In genomic region chr17:4380449-4380848, GRCm38 (mm10) we compare ENCODE assay signal across 24 mouse cellular contexts.
DNase-seq lines count a peak whose midpoint lies in the region; ATAC-seq and TF ChIP-seq lines count a peak whose summit lies in the region.
"Had no signal": no experiment of that assay in that cellular context is flagged by ENCODE, and none has a peak within 500 bp of the region (broad histone marks: within the 10 kb centered on the region; RNA-seq: fewer than 3 reads in every experiment).

No protein-coding gene starts in this region.

- no peak overlapping the region for H3K9ac ChIP-seq in liver, embryonic 11.5 days (ENCODE audit: low read depth, low read length)
- H3K9ac ChIP-seq in MEL (ENCODE audit: control insufficient read depth, low read depth, low read length, poor library complexity, severe bottlenecking) = peak overlapping the region; percentile 36
- H3K9ac ChIP-seq: embryonic facial prominence, embryonic 13.5 days; embryonic facial prominence, embryonic 15.5 days; forebrain, embryonic 12.5 days had no signal

- TF ChIP-seq CTCF in MEL (IDR thresholded peaks at IDR 0.05 in 2 of 3, conservative IDR thresholded peaks at IDR 0.05 in 1 of 3; ENCODE audit: control insufficient read depth in 1 of 3, insufficient read depth in 1 of 3, low read depth in 2 of 3, low read length in 3 of 3, poor library complexity in 1 of 3, severe bottlenecking in 1 of 3) = no peak

- no peak overlapping the region for H3K4me3 ChIP-seq in liver, embryonic 11.5 days (ENCODE audit: low read depth, low read length)
- peak overlapping the region; percentile 26 to 28 for H3K4me3 ChIP-seq in MEL (ENCODE audit: control insufficient read depth in 1 of 2, insufficient read depth in 1 of 2, low read depth in 2 of 2, low read length in 2 of 2)
- H3K4me3 ChIP-seq: embryonic facial prominence, embryonic 13.5 days; embryonic facial prominence, embryonic 15.5 days; erythroblast, embryonic 14.5 days; forebrain, embryonic 10.5 days; forebrain, embryonic 12.5 days had no signal

- WGBS in liver, embryonic 11.5 days = 82% methylated on average over 1 of the region's 1 CpGs

- no peaks in the 10 kb centered on the region; the same call in 1 of the 2 replicates for H3K27me3 ChIP-seq in liver, embryonic 11.5 days (replicated peaks; ENCODE audit: control insufficient read depth, insufficient read depth, low read length)
- no peaks in the 10 kb centered on the region for H3K27me3 ChIP-seq in MEL (ENCODE audit: control insufficient read depth in 1 of 2, insufficient read depth in 2 of 2, low read length in 2 of 2)
- H3K27me3 ChIP-seq: embryonic facial prominence, embryonic 13.5 days; embryonic facial prominence, embryonic 15.5 days; forebrain, embryonic 12.5 days had no signal

- ATAC-seq in liver, embryonic 11.5 days (replicated peaks; ENCODE audit: low FRiP score) = no peak
- peak; percentile 39; the same call in 1 of the 2 replicates for ATAC-seq in common myeloid progenitor, adult 5-6 weeks (replicated peaks; ENCODE audit: low read depth, poor library complexity, severe bottlenecking)
- ATAC-seq in frontal cortex, adult (ENCODE audit: low TSS enrichment) = no peak
- ATAC-seq: activated CD4-positive, CD25-positive, alpha-beta regulatory T cell, adult 4 months; forebrain, embryonic 14.5 days; forebrain, embryonic 16.5 days; Patski had no signal

- no peak for TF ChIP-seq EP300 in MEL (IDR thresholded peaks at IDR 0.05; ENCODE audit: low read depth in 1 of 2, low read length in 2 of 2)

- 0 out of 2 replicates have a peak overlapping the region, but pooled peaks have one; percentile 53 for H3K27ac ChIP-seq in liver, embryonic 11.5 days (ENCODE audit: low read depth, low read length)
- H3K27ac ChIP-seq in MEL (ENCODE audit: control insufficient read depth, low read depth, low read length) = peak overlapping the region; percentile 96
- H3K27ac ChIP-seq: embryonic facial prominence, embryonic 13.5 days; embryonic facial prominence, embryonic 15.5 days; forebrain, embryonic 10.5 days; forebrain, embryonic 12.5 days had no signal

- H3K4me2 ChIP-seq in liver, embryonic 11.5 days = no peak overlapping the region
- H3K4me2 ChIP-seq: embryonic facial prominence, embryonic 13.5 days; embryonic facial prominence, embryonic 15.5 days; forebrain, embryonic 12.5 days had no signal

- DNase-seq in liver, embryonic 11.5 days (ENCODE audit: low spot score) = no peak
- no peak for DNase-seq in liver
- peak; percentile 64 for DNase-seq in MEL (ENCODE audit: low read depth, low spot score)
- no peak for DNase-seq in urinary bladder, adult 18-20 months (ENCODE audit: low spot score in 2 of 2)
- DNase-seq: adrenal gland, adult 8-10 months; adrenal gland, postnatal 14 days; adrenal gland, postnatal 36 days; cerebellum, adult 11-12 months; cerebellum, adult 2 months; cerebellum, adult 9-10 months; cerebellum, postnatal 10 days; cerebellum, postnatal 25 days; embryo, embryonic 11 days had no signal

- no peaks in the 10 kb centered on the region for H3K9me3 ChIP-seq in liver, embryonic 11.5 days (ENCODE audit: control insufficient read depth, low read length)
- H3K9me3 ChIP-seq in MEL (replicated peaks; ENCODE audit: insufficient read depth, low read length) = no peaks in the 10 kb centered on the region
- H3K9me3 ChIP-seq: embryonic facial prominence, embryonic 13.5 days; embryonic facial prominence, embryonic 15.5 days; forebrain, embryonic 10.5 days; forebrain, embryonic 12.5 days had no signal

- no peaks in the 10 kb centered on the region for H3K36me3 ChIP-seq in liver, embryonic 11.5 days (ENCODE audit: control insufficient read depth, insufficient read depth, low read length)
- peaks cover 0 to 30% of the 10 kb centered on the region in 2 experiments; a peak in 2 of 4 replicates for H3K36me3 ChIP-seq in MEL (ENCODE audit: control insufficient read depth in 1 of 2, insufficient read depth in 2 of 2, low read length in 2 of 2)
- H3K36me3 ChIP-seq: embryonic facial prominence, embryonic 13.5 days; embryonic facial prominence, embryonic 15.5 days; forebrain, embryonic 10.5 days; forebrain, embryonic 12.5 days had no signal

- H3K79me2 ChIP-seq in MEL (ENCODE audit: control insufficient read depth, insufficient read depth, low read length, poor library complexity) = no peaks in the 10 kb centered on the region

- TF ChIP-seq POLR2A in MEL (IDR thresholded peaks at IDR 0.05; ENCODE audit: control insufficient read depth in 1 of 2, insufficient read depth in 1 of 2, low read depth in 1 of 2, low read length in 2 of 2, poor library complexity in 1 of 2) = no peak

- TF ChIP-seq RAD21 in MEL (IDR thresholded peaks at IDR 0.05; ENCODE audit: low read depth, low read length) = no peak

- peaks cover 7% of the 10 kb centered on the region; the same call in 1 of the 2 replicates for H3K4me1 ChIP-seq in liver, embryonic 11.5 days (replicated peaks; ENCODE audit: control insufficient read depth, insufficient read depth, low read length)
- H3K4me1 ChIP-seq in MEL (ENCODE audit: control insufficient read depth in 1 of 2, insufficient read depth in 2 of 2, low read length in 2 of 2) = peaks cover 10 to 27% of the 10 kb centered on the region in 2 experiments
- H3K4me1 ChIP-seq: embryonic facial prominence, embryonic 13.5 days; embryonic facial prominence, embryonic 15.5 days; forebrain, embryonic 10.5 days; forebrain, embryonic 12.5 days had no signal

TF ChIP-seq in MEL, 35 proteins besides CTCF, POLR2A, EP300 and RAD21:
- TF ChIP-seq ZC3H11A (IDR thresholded peaks at IDR 0.05; ENCODE audit: low read depth, low read length) (no peak), USF1 (IDR thresholded peaks at IDR 0.05; ENCODE audit: low read depth, low read length) (peak; percentile 70; the same call in 1 of the 2 replicates)
